Mouse (Mus musculus) CH12.LX (cell line): ENCODE measurements around the gene 4930415O20Rik.

ENCODE experiments used
- CHD2 ChIP-seq: IDR thresholded peaks from 2 replicates; pipeline ENCODE4 v1.6.1; 2011; ENCODE audit warnings: low read length, improper control_type of control experiment
- CTCF ChIP-seq, 2 experiments: IDR thresholded peaks in 1 of 2; conservative IDR thresholded peaks in 1 of 2; 2 replicates each; pipeline ENCODE4 v1.5.1; 2011 to 2012; ENCODE audit warnings: low read depth in 2 of 2, low read length in 2 of 2, improper control_type of control experiment in 1 of 2, inconsistent platforms in 1 of 2, mild to moderate bottlenecking in 1 of 2, moderate library complexity in 1 of 2
- TCF12 ChIP-seq: IDR thresholded peaks from 2 replicates; pipeline ENCODE4 v1.6.1; 2014; ENCODE audit warnings: low read depth, mild to moderate bottlenecking, inconsistent platforms, low read length, improper control_type of control experiment
- USF1 ChIP-seq: IDR thresholded peaks from 2 replicates; pipeline ENCODE4 v1.6.1; 2014; ENCODE audit warnings: low read depth, mild to moderate bottlenecking, inconsistent platforms, low read length, improper control_type of control experiment

DNA sequence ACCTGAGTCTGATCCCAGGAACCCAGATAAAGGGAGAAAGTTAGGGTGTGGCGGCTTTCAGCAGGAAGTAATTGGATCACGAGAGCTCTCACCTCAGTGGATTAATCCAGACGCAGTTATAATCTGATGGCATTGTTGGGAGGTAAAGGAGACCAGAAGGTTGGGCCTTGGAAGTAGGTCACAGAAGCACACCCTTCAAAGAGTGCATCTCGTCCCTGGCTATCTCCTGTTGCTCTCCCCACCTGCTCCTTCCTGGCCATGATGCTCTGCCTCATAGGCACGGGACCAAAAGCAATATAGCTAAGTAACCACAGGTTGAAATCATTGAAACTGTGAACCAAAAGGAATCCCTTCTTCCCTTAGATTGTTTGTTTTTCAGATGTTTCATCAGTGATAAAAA lies 13.6 kb upstream of the 4930415O20Rik start:
- no peak for TF ChIP-seq TCF12
- no peak for TF ChIP-seq CTCF (conservative IDR thresholded peaks at IDR 0.05 in 1 of 2, IDR thresholded peaks at IDR 0.05 in 1 of 2; ENCODE audit: low read depth in 2 of 2, low read length in 2 of 2)
- TF ChIP-seq USF1 = no peak
- TF ChIP-seq CHD2 = no peak
